In genomic region chr1:88699856-88700791, GRCm38 (mm10) we compare ENCODE assay signal across 8 mouse cellular contexts. TPM values are rescaled to one million over a fixed set of nuclear protein-coding genes. Genes with fewer than 3 reads are reported as not detected.
DNase-seq lines count a peak whose midpoint lies in the region; ATAC-seq and TF ChIP-seq lines count a peak whose summit lies in the region.

No protein-coding gene starts in this region.

- 5% methylated on average over 25 of the region's 25 CpGs for whole genome bisulfite sequencing in lung, embryonic 14.5 days
- WGBS in small intestine, adult 2 months = 24% methylated on average over 25 of the region's 25 CpGs

- H3K9ac ChIP-seq in lung, embryonic 14.5 days = peak overlapping the region; percentile 93

- no peak for ATAC-seq in lung, embryonic 14.5 days (ENCODE audit: insufficient read depth)

- H3K27me3 ChIP-seq in lung, embryonic 14.5 days (ENCODE audit: insufficient read depth, low read length) = no peaks in the 10 kb centered on the region
- no peaks in the 10 kb centered on the region for H3K27me3 ChIP-seq in small intestine, adult 2 months (ENCODE audit: control insufficient read depth, insufficient read depth, low read length)

- peak; percentile 30 for DNase-seq in layer of hippocampus, adult 9-11 months
- DNase-seq in layer of hippocampus, adult 18-20 months (ENCODE audit: low spot score in 2 of 2) = no peak
- DNase-seq in cerebellum, adult 11-12 months = peak; percentile 75
- DNase-seq in forelimb bud, embryonic 11.5 days (ENCODE audit: low read depth, low spot score) = peak; percentile 49
- peak; percentile 28 for DNase-seq in kidney, adult 11 months
- peak; percentile 73 for DNase-seq in lung, embryonic 14.5 days
- DNase-seq in left cerebral cortex, adult 8-10 months (ENCODE audit: low spot score in 2 of 2) = no peak

- no peak for TF ChIP-seq POLR2A in small intestine, adult 2 months (IDR thresholded peaks at IDR 0.05; ENCODE audit: low read depth, low read length)

- H3K4me3 ChIP-seq in lung, embryonic 14.5 days (ENCODE audit: low read depth, low read length) = peak overlapping the region; percentile 90
- peak overlapping the region; percentile 86 for H3K4me3 ChIP-seq in small intestine, adult 2 months (ENCODE audit: low read depth, low read length)

- H3K4me1 ChIP-seq in lung, embryonic 14.5 days (ENCODE audit: insufficient read depth) = peaks cover 6% of the 10 kb centered on the region; the same call in 1 of the 2 replicates
- H3K4me1 ChIP-seq in small intestine, adult 2 months (ENCODE audit: control insufficient read depth, insufficient read depth, insufficient read length, low read length) = peaks cover 11% of the 10 kb centered on the region

- H3K36me3 ChIP-seq in lung, embryonic 14.5 days (ENCODE audit: insufficient read depth) = peaks cover 7% of the 10 kb centered on the region; the same call in 1 of the 2 replicates
- no peaks in the 10 kb centered on the region for H3K36me3 ChIP-seq in small intestine, adult 2 months (ENCODE audit: control insufficient read depth, insufficient read depth, low read length)

- peak overlapping the region; percentile 93 for H3K27ac ChIP-seq in lung, embryonic 14.5 days (ENCODE audit: low read depth)
- H3K27ac ChIP-seq in small intestine, adult 2 months (ENCODE audit: insufficient read depth, low read depth, low read length) = no peak overlapping the region

- TF ChIP-seq CTCF in lung, embryonic 14.5 days (IDR thresholded peaks at IDR 0.05; ENCODE audit: low read depth) = no peak
- TF ChIP-seq CTCF in small intestine, adult 2 months (IDR thresholded peaks at IDR 0.05; ENCODE audit: extremely low read depth, insufficient read length, insufficient replicate concordance, low read depth, low read length) = no peak

- no peaks in the 10 kb centered on the region for H3K9me3 ChIP-seq in lung, embryonic 14.5 days (ENCODE audit: low read depth, low read length)

- H3K4me2 ChIP-seq in lung, embryonic 14.5 days = peak overlapping the region; percentile 80

RNA-seq across cellular contexts. Expression of gene Arl4c, which starts 1.9 kb away (rescaled TPM):
- 10 to 100 TPM; 25.2 to 28.2 TPM for total RNA-seq in layer of hippocampus, adult 18-20 months (2021)
- polyA plus RNA-seq in lung, embryonic 14.5 days (2014; fragmentation: Nextera tagmentation; extraction: Ambion mirVana) = 11.0 and 12.7 TPM in 2 replicates
- polyA plus RNA-seq in small intestine, adult 2 months (2012; rRNA removed) = 4.6 and 6.5 TPM in 2 replicates
- 10 to 100 TPM; 36.6 to 40.7 (median 39.0) TPM for total RNA-seq in left cerebral cortex, adult 8-10 months (2022)

Comparison
In these comparisons a context has a peak if more than half of its experiments do, and no peak if none do; other contexts are left out.
1. DNase-seq: peak in layer of hippocampus, adult 9-11 months (single experiment), cerebellum, adult 11-12 months (single experiment), forelimb bud, embryonic 11.5 days (single experiment), kidney, adult 11 months (single experiment) and lung, embryonic 14.5 days (single experiment); none in layer of hippocampus, adult 18-20 months (0 of 2) and left cerebral cortex, adult 8-10 months (0 of 2).